Mouse (Mus musculus) kidney, adult 11 months (tissue): ENCODE results near the gene Pmvk.
"Not testable (repeated sequence)": the region's sequence is repeated elsewhere in the genome, so short reads cannot be mapped to it uniquely, and the experiment has no call there.

Experiments
- DNase-seq: peaks from one replicate; pipeline ENCODE4 v3.0.0; 2022

Pmvk gene

DNA sequence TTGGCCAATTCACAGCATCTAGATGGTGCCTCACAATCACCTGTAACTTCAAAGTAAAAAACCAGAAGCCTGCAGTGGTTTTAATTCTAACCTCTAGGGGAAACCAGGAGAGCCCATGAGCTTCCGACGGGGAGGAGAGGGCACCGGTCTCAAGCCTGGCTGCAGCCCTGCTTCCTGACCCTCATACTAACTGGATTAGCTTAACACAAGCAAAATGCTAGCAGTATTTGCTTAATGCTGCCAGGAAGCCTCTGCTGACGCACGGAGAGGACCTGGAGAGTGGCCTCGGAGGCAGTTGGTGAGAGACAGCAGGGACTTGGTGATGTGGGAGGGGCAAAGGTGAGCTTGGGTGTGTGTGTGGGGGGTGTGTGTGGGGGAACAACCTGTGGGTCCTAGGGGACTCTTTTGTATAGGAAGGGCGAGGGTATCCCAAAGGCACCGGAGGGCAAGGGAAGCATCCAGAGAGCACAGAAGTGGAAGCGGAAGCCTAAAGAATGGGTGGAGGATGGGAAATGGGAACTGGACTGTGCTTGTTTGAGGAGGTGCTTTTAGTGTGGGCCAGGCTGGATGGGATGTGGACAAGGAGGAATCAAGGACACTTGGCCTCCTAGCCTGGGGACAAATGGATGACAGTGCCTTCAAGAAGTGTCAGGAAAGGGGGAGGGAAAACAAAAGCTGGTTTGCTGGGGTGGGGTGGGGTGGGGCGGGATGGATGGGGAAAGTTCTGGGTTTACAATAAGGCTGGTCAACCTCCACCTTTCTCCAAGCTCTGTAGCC lies at the start of gene Pmvk:
TSS of gene Pmvk (plus strand) at position 141 of the 777 bp plus-strand sequence.
- DNase-seq: no peak

GRCm38 (mm10) chr3:89406887-89407286 lies 47.5 kb upstream of the Pmvk start:
- DNase-seq: no peak

GRCm38 (mm10) chr3:89408448-89408847 lies 45.9 kb upstream of the Pmvk start:
- DNase-seq: no peak

DNA sequence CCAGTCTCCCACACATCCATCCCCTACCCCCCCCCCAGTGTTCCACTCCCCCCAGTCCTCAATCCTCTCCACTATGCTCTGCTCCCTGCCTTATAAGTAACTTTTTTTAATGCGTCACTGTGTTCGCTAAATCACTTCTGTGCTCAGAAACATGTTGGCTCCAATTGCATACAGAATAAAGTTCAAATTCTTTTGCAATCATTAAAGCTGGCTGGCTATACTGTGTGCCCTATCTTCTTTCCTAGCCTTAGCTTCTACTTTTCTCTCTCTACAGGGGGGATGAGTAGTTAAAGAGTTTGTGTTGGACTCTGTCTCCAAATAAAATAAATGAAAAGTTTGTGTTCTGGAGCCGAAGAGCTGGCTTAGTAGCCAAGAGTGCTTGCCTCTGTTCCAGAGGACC lies 44.6 kb upstream of the Pmvk start:
- no peak for DNase-seq

GRCm38 (mm10) chr3:89410864-89411263 lies 43.5 kb upstream of the Pmvk start:
- DNase-seq: no peak

- peak; percentile 99 for DNase-seq
Measured at GRCm38 (mm10) chr3:89411490-89412393, 42.6 kb upstream of the Pmvk start, which contains the start of gene Flad1. Gene Flad1, minus strand, starts transcription at chr3:89411870.

DNA sequence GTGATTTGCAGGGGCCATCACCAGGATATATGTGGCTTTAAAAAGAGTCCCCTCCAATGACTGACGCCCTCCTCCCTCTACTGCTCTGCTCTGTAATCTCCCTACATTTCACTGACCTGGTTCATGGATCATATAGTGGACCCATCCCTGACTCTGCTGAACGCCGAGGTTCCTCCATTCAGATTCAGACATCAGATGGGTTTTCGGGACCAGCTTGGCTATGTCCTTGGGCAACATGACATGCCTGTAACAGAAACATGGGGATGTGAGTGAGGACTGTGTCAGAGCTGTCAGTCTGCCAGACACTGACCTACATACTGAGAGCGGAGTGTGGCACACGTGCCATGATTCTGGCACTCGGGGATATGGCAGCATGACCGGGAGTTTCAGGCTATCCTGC lies 38.2 kb upstream of the Pmvk start:
- no peak for DNase-seq

GRCm38 (mm10) chr3:89417131-89417530 lies 37.2 kb upstream of the Pmvk start:
- DNase-seq: no peak

DNA sequence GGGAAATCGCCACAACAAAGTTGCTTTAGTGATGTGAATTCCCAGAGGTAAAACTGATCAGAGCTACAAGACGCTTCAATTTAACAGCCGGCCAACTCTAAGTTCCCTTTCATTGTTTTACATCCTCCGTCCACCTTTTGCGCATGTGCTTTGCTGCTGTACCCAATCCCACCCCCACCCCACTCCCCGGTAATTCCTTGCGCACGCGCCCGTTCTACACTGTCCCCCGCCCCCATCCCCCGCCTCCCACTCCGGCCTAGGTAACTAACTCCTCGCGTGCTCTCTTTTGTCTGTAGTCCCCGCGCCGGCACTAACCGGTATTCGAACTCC lies 36.5 kb upstream of the Pmvk start:
- DNase-seq: no peak

DNA sequence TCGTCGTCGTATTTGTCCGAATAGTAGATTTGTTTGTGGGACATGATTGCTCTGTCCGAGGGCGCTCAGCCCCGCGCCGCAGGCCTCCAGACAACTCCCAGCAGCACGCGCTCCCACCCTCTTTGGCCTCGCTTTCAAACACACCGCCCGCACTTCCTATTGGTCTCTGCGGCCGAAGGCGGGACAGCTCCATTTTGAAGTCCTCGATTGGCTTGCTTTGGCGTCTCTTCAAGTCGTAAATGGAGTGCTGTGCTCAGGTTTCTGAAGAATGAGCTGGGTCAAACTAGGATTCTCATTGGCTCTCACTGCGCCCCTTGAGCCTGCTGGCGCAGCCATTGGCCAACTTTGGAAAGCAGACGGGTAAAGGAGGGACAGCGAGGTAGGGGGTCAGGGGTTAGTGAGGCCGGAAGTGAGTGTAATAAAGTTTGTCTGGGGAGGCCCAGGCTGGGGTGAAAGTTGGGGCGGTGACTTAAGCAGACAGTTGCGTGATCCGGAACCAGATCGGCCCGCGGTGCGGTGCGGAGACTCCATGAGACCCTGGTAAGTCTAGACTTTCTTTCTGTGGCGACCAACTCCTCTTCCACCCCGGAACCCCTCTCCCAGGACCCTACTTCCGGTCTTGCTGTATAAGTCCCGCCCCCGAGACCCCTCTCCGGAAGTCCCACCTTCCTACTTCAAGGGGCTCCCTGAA lies 36.0 kb upstream of the Pmvk start, which contains the start of the genes Cks1b and Shc1:
TSS of gene Cks1b (minus strand) at position 214 of the 691 bp plus-strand sequence.
TSS of gene Shc1 (plus strand) at position 274 of the 691 bp plus-strand sequence.
- peak; percentile 99 for DNase-seq

GRCm38 (mm10) chr3:89418861-89419250 lies 35.5 kb upstream of the Pmvk start:
- DNase-seq: peak; percentile 78

GRCm38 (mm10) chr3:89419571-89419970 lies 34.8 kb upstream of the Pmvk start:
- DNase-seq: peak; percentile 60

DNA sequence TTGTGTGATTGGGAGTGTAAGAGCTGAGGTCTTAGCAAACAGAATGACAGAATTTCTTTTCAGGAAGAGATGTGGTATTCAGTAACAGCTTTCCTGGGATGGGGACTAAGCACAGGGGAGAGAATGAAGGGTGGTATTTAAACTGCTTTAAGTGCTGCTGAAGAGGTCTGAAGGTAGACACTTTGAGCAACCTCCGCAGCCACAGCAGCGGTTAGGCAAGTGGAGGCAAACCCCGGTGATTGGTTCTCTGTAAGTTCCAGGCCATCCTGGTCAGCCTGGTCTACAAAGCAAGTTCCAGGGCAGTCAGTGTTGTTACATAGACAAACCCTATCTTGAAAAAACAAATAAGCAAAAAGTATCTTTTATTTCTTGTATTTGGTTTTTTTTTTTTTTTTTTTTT lies 34.4 kb upstream of the Pmvk start:
- no peak for DNase-seq

GRCm38 (mm10) chr3:89420421-89420820 lies 33.9 kb upstream of the Pmvk start:
- DNase-seq: no peak

DNA sequence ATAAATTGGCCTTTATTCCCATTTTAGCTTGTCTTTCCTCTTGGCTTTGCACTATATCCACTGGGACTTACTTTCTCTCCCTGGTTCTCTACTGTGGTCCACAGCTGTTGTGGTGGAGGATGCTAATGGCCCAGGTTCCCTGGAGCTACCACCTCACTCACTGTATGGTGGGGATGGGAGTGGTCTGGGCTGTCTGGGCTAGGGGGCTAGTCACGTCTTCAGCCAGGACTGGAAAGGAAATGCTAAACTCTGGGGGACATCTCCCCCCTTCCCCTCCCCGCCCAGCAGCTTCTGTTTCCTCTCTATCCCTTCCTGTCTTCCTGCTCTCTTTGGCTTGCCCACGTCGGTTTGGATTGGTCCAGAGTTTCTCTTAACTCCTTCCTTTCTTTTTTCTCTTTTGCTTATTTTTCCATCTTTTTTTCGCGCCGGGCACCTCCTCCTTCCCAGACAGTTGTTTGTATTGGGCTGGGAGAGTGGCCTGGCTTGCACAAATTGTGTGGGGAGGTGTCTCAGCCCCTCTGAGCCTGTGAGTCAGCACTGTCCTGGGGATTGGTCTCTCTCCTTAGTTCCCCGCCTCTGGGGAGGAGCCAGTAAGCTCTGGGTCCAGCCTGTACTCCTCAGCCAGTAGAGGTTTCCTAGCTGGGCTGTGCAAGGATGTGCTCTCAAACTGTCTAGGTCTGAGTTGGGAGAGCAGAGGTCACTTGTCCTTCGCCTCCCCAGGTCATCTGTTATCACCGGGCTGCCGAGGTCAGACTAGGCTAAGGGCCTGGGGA lies 33.2 kb upstream of the Pmvk start:
- DNase-seq: peak; percentile 81

DNA sequence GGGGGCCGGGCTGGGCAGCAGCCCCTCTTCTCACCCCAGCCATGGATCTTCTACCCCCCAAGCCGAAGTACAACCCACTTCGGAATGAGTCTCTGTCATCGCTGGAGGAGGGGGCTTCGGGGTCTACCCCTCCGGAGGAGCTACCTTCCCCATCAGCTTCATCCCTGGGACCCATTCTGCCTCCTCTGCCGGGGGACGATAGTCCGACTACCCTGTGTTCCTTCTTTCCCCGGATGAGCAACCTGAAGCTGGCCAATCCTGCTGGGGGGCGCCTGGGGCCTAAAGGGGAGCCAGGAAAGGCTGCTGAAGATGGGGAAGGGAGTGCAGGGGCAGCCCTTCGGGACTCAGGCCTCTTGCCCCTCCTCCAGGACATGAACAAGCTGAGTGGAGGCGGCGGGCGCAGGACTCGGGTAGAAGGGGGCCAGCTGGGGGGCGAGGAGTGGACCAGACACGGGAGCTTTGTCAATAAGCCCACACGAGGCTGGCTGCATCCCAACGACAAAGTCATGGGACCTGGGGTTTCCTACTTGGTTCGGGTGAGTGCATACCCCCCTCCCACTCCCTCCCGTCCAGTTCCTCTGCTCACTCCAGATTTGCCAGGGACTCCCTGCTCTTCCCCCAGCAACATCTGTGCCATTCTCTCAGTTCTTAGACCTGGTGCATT lies 32.4 kb upstream of the Pmvk start:
- no peak for DNase-seq

DNA sequence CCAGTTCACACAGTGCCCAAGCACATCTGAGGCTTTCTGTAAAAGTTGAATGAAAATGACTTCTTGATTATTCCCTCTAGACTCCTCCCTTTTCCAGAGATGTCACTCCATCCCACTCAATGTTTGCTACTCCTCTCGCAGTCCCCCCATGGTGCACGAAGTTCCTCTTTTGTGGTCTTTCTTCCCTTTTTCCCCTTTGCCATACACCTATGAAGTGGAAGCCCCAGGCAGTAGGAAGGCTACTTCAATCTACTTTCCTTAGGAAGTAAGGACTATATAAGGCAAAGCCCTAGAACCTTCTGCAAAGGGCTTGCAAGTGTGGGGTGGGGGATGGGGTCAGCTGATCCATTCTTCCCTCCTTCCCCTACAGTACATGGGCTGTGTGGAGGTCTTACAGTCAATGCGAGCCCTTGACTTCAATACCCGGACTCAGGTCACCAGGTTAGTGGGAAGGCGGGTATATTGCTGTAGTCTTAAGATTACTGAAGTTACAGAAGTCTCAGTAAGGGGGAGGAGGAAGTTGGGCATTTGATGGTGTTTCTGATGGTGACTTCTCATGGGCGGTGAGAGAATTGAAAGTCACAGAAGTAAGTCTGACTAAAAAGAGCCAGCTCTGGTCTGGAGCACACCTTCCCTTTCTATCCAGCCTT lies 31.7 kb upstream of the Pmvk start:
- DNase-seq: no peak

GRCm38 (mm10) chr3:89424416-89425140 lies 29.8 kb upstream of the Pmvk start:
- no peak for DNase-seq

GRCm38 (mm10) chr3:89425141-89425525 lies 29.2 kb upstream of the Pmvk start:
- DNase-seq: no peak

- no peak for DNase-seq
Measured at GRCm38 (mm10) chr3:89425876-89426275, 28.5 kb upstream of the Pmvk start.

- not testable (repeated sequence) for DNase-seq
Measured at GRCm38 (mm10) chr3:89429021-89429420, 25.3 kb upstream of the Pmvk start.
